Mouse (Mus musculus): ENCODE results near the gene Paqr8.

Paqr8 gene

DNA sequence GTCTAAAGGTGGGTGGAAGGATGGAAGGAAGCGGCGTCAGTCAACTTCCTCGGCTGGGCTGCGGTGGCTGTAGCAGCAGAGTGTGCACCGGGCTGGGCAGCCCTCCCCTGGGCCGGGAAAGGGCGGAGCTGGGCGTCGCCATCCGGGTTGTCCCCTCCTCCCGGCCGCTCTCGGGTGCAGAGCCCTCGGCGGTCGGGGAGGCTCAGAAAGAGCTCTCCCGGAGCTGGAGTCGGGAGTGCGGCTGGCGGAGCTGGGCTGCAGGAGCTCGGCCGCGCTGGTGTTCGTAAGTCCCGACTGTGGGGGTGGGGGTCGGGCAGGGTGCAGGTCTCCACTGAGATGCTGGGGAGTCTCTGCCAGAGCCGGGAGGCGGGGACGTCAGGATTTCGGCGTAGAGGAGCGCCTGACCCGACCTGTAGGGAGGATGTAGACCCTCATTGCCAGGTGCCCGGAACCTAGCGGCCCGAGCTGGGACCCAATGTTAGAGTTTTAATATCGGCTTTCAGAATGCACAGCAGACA, at the start of gene Paqr8:
Paqr8 (plus strand) TSS at position 203 of the 518 bp plus-strand sequence.
- peak; percentile 78 for DNase-seq (ENCODE audit: low spot score)

DNA sequence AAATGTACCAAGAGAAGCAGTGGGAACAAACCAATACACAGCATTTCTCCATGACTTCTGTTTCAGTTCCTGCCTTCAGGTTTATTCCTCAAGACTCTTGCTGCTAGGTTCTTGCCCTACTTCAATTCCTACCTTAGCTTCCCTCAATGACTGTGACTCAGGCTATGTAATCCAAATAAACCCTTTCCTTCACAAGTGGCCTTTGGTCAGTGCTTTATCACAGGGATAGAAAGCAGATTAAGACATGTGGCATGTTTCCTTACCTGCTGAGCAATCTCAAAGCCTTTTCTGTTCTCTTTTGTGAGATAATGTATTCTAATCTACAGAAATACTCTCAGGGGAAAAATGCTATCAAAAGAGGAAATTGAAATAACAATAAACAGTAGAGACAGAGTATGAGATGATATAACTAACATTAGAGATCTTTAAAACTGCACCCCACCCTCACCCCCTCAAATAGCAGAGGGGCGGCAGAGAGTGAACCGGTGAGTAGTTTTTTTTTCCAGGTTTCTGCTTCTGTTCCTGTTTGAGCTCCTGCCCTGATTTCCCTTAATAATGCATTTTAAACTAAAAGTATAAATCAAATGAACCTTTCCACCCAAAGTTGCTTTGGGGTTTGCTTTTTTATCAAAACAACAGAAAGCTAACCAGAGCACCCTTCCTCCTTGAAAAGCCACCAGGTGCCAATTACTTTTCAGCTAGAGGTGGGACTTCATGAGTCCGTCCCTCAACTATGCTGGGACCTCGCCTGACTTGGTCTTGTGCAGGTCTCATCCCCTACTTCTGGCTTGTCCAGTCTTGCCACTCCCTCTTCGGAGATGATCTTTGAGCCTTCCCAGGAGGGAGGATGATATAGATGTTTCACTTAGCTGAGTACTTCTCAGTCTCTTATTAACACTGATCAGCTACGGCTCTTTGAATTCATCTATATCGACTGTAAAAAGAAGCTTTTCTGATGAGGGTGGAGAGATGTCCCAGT, 33.2 kb upstream of the Paqr8 start:
- DNase-seq (ENCODE audit: low spot score) = no peak

DNA sequence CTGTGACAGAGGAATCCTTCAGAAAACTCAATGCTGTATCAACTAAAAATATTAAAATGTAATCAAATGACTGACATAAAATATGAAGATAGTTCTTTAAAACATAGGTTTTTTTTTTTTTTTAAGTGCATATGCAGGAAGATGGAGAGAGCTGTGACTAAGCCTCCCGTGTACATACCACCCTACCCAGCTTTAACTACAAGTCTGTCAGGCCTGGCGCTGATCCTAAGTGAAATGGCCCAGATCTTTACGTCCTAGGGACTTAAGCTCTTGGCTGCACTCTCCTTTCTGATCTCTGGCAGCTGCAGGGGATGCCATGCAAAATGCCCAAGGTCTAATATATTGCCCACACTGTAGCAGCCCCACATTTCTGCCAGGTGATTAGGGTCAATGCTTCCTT, 29.6 kb upstream of the Paqr8 start:
- DNase-seq (ENCODE audit: low spot score) = no peak

DNA sequence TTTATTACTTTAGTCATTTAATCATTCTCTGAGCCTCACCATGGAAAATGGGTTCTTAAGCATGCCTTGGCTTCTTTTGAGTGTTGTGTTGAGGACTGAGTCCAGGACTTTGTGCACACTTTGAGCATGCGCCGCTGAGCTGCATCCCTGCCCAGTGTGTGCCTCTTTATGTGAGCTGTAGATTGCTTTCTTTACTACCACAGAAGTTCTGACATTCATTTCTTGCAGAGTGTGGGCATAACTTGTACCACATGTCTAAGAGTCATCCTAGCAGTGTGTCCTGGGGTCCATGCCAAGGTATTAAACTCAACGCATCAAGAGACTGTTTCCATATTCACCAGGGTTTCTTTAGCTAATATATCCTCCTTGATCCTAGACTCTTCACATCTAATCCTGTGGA, 28.5 kb upstream of the Paqr8 start:
- DNase-seq (ENCODE audit: low spot score) = no peak

DNA sequence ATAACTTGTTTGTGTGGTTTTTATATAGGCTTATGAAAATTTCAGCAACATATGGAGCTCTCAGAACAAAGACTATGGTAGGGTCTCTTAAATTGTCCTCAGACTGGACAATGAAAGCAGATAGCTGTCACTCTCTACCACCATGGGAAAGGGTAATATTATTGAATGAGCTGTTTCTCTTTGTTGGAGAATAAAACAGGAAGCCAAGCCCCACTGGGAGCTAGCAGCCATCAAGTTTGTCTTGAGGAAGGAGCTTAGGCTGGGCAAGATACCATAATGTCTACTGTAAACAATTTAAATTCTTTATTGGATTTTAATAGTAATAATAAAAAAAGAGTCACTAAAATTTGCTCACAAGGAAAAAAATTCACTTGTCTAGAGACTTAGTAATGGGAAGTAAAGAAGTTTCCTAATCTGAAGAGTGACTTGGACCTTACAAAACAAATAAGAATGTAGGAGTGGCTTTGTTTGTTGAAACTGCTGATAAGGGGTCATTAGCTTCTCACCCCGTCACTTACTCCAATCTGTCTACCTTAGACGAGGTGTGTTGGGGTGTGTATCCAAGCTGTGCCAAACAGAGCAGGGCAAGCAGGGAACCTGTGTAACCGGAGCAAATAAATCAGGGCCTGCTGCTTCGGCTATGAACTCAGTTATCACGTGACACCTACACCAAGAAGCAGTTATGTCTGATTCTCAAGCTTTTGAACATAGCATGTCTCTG, 26.8 kb upstream of the Paqr8 start:
- no peak for DNase-seq (ENCODE audit: low spot score)

DNA sequence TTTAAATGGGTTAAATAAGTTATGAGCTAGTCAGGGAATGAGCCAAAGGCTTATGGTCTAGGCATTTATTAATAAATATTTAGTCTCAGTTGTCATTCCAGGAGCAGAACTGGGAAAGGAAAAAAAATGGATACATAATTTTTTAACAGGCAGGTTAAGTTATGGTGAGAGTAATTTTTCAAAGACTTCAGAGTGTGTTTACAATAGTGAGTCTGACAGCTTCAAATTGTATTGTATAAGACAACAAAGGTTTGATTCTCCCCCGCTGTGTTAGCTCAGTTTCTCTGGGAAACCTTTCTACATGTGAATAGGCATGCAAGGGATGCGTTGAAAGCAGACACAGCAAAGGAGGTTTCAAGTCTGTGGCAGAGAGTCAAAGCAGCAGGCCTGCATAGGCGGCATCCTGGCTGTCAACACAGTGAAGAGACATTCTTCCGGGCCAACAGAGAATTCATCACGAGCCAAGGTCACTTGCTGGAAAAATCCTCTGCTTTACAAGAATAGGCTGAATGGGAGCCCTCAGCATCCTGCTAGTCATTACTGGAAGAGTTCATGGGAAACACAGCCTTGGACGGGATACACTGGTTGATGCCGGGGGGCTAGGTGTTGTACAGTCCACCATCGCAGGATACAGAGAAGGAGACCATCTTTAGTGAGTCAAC, 23.0 kb upstream of the Paqr8 start:
- DNase-seq (ENCODE audit: low spot score) = no peak

DNA sequence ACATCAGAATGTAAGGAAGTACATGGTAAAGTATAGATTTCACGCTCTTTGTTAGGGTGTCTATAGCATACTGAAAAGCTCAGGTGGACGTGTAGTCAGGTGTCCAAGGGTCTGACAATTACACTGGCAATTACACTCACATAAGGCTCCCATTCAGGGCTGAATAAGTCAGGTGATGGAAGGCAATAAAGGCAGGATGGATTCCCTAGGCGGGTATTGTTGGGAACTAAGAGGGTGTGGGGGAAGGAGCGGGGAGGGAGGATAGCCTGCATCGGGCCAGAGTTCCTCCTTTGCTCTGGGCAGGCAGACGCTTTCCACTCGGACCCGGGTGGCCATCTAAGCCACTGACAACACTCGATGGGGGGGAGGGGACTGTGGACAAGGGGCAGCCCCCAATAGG, 22.4 kb upstream of the Paqr8 start:
- DNase-seq (ENCODE audit: low spot score) = no peak

DNA sequence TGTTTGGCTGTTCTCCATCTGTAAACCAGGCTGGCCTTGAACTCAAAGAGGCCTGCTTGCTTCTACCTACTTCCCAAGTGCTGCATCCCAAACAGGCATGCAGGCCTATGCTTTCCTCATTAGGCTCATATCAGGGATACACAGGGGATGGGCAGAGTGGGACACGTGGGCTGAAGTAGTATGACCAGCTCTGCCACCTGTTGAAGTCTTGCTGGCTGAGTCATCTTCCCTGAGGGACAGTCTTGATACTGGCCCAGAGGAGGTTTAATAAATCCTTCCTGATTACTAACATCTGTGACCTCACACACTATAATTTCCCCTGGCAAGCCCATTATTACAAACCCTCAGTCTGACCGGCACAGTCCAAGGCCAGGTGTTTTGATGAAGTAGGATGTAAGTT, 19.5 kb upstream of the Paqr8 start:
- no peak for DNase-seq (ENCODE audit: low spot score)

DNA sequence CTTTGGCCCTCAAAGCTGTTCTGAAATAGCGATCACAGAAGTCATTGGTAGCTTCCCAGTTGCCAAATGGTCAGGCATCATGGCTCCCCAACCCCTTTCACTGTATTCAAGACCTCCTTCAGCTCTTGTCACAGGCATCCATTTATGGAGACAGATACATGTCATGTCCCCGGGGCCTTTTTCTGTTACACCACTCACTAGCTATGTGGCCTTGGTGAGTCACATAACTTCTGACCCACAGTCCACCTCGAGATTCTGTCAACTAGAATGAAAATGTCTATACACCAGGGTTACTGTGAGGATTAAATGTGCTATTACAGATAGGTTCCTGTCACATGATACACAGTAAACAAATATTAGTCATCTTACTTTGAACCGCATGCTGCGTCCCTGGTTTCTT, 17.9 kb upstream of the Paqr8 start:
- no peak for DNase-seq (ENCODE audit: low spot score)

DNA sequence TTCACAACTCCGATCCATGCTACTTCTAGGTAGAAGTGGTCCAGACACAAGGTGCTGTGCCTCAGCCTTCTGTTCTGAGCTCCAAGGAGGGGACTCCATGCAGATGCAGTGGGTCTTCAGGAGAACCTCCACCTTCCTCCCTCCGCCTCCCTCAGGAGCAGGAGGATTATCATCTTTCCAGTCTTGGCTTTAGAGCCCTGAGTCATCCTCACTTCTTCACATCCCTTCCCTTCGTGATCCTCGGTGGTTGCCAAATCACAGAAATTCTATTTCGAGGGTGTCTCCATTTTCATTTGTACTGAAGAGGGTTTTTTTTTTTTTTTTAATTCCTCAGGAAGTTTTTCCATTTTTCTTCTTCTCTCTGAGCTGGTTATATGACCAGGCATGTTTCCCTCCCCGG, 16.3 kb upstream of the Paqr8 start:
- DNase-seq (ENCODE audit: low spot score) = no peak

DNA sequence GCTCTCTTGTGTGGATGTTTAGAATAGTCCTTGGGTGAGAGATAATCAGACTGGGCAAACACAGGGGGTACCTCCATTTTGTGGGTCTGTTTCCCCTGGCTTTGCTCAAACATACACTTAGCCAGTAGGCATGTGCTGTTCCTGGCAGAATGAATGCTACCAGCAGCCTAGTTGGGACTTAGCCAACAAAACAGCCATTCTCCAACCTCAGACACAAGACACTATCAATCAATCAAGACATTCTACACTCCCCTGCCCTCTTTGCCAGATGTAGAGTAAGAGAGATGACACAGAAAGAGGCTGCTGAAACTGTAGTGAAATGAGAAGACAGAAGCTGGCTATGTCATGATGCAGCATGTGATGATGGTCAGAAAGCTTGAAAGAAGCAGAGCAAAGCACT, 13.1 kb upstream of the Paqr8 start:
- no peak for DNase-seq (ENCODE audit: low spot score)

DNA sequence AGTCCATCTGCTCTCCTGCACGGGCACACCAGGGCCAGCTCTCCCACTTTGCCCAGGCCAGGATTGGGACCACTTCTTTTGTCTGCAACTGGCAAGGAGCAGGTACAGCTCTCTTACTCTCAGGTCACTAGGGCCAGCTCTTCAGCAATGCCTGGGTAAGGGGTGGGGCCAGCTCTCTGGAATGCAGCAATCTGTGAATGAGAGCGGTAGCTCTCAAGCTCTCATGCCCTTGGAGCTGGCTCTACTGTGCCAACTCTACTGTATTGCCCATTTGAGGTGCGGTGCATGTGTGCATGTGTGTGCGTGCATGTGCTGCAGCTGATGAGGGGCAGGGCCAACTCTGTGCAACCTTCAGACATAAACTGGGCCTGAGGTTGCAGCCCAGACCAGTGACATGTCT, 11.0 kb upstream of the Paqr8 start:
- DNase-seq (ENCODE audit: low spot score) = no peak

DNA sequence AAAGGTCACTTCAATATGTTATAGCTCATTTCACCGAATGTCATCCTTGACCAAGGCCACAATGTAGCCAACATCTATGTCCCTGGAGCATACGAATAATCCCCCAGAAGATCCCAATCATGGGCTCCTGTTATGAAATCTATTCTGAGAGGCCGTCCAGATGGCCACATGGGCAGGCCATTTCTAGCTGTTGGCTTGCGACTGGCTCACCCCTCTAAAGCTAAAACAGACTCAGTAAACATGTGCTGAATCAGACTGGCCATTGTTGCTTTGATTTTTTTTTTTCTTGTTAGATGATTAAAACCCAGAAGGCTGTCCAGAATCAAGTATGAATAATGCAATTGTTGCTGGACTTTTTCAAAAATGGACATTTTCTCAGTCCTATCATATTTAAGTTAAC, 7.3 kb upstream of the Paqr8 start:
- peak; percentile 7 for DNase-seq (ENCODE audit: low spot score)

DNA sequence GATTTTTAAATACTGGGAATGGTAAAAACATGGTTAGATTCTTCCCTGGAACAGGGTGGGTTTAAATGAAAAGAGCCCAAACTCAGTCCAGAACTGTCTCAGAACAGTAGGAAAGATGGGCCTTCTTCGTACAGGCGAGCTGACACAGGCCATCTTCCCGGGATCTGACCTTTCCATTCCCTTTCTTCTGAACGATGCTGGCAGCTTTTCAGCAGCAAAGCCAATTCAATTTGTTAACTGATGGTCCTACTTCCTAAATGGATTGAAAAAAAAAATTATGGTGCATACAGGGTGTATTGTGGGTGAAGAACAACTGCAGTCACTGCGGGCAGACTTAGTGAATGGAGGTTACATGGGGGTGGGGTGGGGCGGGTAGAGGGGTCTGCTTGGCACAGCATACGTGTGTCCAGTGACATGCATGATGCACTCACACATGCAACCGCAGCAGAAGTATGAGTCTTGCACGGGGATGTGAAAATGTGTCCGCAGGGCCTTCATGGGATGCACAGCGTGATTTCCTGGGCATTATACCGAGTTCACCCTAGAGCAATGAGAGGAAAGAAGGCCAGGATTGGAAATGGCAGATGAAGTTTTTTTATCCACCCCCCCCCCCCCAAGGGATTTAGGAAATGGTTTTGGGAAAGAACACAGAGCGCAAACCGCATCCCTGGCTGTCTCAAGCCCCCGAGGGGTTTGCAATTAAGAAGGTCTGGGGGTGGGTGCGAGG, 566 bp upstream of the Paqr8 start:
- DNase-seq (ENCODE audit: low spot score) = no peak

DNA sequence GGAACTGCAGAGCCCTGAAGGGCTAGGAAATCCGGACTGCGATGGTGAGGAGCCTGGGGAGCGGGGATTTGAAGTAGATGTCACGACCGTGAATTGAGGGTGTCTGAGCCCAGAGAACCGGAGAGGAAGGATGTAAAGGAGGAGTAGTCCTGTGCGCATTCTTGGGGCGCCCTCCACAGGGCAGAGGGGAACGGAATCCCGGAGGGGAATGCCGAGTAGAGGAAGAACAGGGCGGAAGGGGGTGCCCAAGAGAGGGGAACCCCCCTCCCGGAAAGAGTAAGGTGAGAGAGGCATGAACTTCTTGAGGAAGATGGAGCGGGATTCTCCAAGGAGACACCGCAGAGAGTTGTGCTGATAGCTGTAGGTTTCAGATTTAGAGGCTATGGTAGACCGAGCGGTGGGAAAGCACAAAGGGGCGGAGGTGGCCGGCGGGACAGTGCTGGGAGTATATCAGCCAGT, 564 bp downstream of the Paqr8 start:
- DNase-seq (ENCODE audit: low spot score) = peak; percentile 23

DNA sequence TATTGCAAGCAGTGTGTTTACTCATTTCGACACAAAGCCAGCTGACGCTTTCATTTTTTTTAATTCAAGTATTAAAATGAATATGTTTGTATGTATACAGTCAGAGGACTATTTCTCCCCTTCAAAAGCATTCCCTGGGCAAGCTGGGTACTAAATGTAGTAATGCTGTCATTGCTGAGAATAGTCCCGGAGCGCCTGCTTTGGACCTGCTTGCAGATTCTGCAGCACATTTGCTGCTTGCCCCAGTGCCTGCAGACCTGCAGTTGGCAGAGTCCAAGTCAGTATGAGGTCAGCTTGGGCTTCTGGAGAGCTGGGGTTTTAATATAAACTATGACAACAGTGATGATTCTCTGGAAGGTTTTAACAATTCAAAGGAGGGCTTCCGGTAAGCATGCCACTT, 2.7 kb downstream of the Paqr8 start:
- DNase-seq (ENCODE audit: low spot score) = no peak

DNA sequence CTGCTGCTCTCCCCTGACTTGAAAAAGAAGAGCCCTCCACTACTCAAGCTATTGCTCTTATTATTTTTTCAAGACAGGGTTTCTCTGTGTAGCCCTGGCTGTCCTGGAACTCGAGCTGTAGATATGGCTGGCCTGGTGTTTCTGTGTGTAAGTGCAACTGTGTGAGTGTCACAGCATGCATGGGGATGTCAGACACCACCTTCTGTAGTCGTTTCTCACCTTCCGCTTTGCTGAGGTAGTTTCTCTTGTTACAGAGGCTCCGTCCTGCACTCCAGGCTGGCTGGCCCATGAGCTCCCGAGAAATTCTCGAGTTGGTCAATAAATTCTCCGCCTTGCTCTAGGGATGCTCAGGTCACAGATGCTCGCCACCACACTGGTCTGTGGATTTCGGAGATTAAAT, 8.0 kb downstream of the Paqr8 start:
- no peak for DNase-seq (ENCODE audit: low spot score)

DNA sequence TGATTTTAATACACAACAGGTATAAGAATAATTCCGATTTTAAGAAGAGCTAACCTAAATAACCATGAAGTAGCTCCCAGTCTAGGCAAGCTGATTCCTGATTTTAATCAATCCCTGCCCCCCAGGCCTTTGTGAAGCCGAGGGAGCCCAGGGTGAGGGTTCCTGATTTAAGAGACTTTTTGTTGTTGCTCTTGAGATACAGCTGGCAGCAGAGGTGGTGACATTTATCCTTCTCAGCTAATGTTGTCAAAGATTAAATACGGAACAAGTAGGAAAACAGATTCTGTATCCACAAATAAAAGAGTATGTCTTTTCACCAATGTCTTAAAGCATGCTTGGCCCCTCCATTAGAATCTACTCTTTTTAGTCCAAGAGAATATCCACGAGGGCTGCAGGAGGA, 9.9 kb downstream of the Paqr8 start:
- DNase-seq (ENCODE audit: low spot score) = no peak

DNA sequence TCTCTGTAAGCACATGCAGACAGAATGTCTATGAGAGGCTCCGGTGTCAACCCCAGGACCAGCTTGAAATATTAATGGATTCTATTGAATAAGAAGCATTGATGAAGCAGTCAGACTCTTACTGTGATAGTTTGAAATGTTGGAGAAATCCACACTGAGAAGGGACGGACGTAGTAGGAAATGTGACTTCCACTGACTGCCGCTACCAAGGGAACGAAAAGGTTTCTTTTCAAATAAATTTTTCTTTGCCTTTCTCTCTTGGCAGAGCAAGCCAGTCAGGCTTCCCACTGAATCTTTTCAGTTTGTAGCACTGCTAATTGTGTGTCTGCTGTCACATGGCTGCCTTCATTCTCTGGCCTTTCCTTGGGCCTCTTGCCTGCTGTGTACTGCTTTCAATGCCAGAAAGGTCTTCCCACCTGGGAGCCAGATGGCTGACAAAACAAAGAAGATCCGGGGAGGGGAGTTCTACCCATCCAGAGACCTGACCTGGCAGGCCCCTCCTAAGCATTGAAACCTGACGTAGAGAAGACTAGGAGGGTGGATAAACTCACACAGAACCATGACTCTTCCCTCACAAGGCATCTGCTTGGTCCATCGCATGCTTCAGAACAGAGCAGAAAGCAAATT, 15.2 kb downstream of the Paqr8 start:
- no peak for DNase-seq (ENCODE audit: low spot score)

DNA sequence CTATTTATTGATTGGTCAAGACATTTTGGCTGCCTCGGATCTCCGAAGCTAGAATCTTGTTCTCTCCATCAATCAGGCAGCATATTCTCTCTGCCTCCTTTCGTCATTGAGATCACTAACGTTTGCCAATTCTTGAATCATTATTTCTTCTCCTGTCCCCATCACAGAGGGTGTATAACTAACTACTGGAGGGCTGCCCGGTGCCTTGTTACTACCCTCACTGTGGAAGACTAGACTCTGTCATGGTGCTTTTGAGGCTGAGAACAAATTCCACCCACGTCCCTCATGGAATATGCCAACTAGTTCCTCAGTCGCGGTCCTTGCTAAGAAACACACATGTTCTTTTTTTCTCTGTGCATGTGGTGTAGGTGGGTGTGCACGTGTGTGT, 15.7 kb downstream of the Paqr8 start:
- DNase-seq (ENCODE audit: low spot score) = no peak

DNA sequence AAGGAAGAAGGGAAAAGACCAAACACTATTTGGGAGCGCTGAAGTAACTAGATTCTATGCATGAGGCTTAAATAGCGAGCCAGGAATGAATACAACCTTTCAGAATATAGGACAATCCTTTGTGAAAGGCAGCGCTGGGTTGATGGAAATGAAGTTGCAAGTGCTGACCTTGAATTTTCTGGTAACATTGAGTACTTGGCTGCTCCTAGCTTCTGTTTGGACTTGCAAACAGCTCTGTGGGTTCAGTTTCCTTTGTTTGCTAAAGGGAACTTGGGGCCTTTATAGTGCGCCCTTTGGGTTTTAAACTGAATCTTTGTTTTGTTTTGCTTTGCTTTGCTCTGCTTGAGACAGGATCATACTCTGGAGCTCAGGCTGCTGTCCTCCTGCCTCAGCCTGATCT, 18.1 kb downstream of the Paqr8 start:
- DNase-seq (ENCODE audit: low spot score) = peak; percentile 53
